Mouse (Mus musculus): ENCODE results near the gene Adprh.
"Not testable (repeated sequence)": the region's sequence is repeated elsewhere in the genome, so short reads cannot be mapped to it uniquely, and the experiment has no call there.

Adprh gene

DNA sequence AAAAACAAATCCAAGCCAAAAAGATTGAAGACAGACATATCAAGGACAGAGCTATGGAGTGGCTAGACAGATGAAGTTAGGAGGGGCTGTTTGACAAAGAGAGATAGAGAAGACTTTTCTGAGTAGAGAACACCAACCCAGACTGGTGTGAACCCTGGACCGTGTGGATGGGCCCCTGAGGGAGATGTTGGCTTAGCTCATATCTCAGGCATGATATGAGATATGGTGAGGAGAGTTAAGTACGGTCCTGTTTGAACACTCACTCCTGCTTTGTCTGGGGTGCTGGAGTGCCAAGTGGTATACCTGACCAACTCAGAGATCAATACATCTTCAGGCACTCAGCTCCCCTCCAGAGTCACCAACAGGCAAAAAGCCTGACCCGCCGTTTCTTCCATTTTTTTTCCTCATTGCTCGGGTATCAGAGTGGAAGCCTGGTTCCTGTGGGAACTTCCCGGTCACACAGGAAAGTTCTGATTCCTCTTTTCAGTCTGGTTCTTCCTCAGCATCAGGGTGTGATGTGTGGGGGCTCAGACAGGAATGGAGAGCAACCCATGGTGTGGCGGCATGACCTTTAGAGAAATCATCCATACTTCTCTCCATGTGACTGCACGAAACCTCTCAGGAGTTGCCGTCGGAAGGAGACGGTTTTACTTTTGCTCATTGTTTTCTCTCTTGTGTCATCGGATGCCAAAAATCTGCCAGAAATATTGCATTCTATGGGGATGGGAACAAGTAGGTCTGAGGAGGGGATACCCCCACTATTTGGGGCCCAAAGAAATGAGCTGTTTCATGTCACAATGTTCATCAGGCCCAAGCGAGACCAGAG lies 14.8 kb upstream of the Adprh start:
- DNase-seq (ENCODE audit: low spot score): no peak

DNA sequence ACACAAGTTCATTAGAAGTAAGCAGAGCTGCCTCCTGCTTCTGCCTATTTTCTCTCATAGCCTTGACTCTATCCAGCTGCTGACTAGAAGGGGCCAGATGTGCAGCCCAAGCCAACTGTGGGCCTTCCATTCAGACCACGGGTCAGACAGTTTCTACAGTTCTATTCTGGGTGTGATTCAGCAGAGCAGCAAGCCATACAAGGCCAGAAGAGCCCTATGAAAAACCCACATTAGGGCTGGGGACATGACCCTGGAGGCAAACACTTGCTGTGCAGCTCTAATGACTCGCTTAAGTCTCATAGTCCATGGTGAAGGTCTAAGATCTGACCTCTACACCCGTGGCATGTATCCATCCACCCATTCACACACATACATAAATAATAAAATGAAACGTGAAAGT lies 13.6 kb upstream of the Adprh start:
- no peak for DNase-seq (ENCODE audit: low spot score)

DNA sequence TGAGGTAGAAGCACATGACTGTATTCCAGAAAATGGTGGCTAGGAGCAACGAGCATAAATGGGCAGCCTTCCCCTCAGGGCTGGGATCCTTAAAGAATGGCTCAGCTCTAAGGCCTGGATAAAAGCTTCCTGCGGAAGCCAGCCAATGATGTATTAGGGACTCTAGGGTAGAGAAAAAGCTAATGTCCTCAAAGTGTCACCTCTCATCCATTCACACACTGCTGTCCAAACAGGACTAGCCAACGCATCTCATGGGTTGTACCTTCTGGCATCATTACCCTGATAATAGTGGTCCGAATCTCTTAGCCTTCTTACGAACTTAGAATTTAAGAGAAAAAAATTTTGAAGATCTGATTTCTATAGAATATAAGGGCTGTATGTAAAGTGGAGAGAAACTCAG lies 10.8 kb upstream of the Adprh start:
- no peak for DNase-seq (ENCODE audit: low spot score)

GRCm38 (mm10) chr16:38462161-38462560 lies 9.7 kb upstream of the Adprh start:
- no peak for DNase-seq (ENCODE audit: low spot score)

GRCm38 (mm10) chr16:38461749-38462148 lies 9.2 kb upstream of the Adprh start:
- no peak for DNase-seq (ENCODE audit: low spot score)

- no peak for DNase-seq (ENCODE audit: low spot score)
These were observed 7.5 kb upstream of the Adprh start for GRCm38 (mm10) chr16:38459990-38460389.

GRCm38 (mm10) chr16:38458600-38459280 lies 6.2 kb upstream of the Adprh start:
- DNase-seq (ENCODE audit: low spot score): no peak

DNA sequence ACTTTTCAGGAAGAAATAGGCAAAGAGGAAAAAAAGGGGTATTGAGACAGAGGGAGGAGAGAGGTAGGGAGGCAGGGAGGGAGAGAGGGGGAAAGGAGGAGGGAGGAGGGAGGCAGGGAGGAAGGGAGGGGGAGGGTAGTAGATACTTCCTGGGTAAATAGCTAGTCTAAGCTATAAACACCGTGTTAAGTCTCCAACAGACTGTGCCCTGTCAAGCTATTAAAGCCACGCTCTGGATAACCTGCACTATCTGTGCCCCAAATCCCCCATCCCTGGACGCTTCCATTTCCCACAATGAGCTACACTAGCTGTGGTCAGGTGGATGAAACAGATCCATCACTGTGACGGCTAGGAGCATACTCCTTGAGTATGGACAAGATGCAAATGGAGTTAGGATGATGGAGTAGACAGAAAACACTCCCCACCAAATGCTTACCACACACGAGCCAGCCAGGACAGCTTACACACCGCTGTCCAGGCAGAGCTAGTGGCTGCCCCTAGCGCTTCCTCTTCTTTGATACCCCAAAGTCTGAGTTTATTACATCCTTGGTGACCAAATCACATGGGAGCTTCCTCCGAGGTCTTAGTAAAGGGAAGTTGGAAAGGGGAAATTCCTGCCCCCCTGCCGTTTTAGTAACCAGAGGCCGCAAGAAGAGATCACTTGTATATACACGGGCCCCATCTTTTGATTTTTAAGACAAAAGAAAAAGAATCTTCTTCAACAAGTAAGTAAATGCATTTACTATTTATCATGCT lies 4.5 kb upstream of the Adprh start:
- no peak for DNase-seq (ENCODE audit: low spot score)

DNA sequence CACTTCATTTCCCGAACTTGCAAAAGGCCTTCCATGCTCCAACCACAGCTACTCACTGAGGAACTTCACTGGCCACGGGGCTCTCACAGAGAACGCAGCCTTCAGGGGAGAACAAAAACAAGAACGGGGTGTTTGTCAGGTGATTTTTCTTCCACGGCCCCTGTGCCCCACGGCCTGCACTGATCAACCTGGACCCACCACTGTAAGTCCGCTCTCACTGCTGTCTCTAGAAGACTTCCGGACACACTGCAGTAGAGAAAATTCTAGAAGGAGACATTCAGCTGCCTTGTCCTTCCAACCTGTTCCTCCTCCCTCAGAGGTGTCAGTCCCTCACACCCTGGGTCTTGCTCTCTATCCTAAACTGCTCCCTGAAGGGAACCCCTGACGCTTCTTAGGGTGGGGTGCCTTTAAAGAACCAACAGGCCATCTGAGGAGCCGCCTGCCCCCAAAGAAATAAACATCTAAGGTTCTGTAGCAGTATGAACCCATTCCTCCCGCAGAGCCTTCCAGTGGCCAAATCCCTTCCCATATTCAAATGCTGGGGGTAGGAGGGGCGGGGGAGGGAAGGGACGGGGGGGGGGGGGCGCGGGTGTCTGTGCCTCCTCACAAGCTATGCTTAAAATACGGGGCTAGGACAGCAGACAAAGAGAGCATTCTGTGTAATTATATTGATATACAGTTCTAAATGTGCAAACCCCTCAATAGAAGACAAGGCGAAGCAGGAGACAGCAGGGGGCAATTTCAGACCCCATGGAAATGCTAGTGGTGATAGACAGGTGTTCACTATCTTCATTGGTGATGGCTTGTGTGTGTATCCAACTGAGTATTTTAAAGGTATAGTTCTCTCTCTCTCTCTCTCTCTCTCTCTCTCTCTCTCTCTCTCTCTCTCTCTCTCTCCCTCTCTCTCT lies 3.3 kb upstream of the Adprh start, which contains the start of gene Cd80:
TSS of gene Cd80 (plus strand) at position 51 of the 908 bp plus-strand sequence.
- DNase-seq (ENCODE audit: low spot score): no peak

- DNase-seq (ENCODE audit: low spot score): no peak
These were observed 2.2 kb upstream of the Adprh start for GRCm38 (mm10) chr16:38454533-38455254.

DNA sequence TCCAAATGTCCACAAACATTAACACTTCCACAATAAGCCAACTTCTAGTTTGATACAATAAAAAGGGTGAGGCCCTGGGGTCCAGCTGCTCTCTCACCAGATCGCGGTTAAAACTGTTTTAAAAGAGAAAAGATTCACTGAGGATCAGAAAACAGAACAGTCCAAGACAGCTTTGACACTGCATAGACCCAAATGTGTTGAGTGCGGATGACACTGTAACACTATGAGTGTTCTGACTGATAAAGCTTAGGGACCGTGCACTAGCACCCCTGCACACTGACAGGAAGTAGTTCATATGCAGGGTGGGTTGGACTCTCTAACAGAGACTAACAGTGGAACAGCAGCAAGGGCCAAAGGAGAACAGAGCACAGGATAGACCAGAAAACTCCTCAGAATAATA lies 1.4 kb upstream of the Adprh start:
- DNase-seq (ENCODE audit: low spot score): no peak

DNA sequence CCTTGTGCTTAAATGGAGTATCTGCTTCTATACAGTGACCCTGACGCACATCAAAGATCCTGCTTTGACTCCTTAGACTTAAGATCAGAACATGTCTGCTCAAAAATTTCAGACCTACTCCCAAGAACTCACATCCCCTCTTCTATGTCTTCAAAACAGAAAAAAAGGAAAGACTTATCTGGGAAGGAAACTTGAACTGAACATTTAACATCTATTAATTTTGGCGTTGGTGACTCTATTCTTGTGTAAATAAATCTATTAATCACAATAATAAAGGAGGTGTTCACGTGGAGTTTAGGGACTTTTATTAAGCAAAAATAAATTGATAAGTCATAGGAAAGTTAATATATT lies 675 bp upstream of the Adprh start:
- no peak for DNase-seq (ENCODE audit: low spot score)

DNA sequence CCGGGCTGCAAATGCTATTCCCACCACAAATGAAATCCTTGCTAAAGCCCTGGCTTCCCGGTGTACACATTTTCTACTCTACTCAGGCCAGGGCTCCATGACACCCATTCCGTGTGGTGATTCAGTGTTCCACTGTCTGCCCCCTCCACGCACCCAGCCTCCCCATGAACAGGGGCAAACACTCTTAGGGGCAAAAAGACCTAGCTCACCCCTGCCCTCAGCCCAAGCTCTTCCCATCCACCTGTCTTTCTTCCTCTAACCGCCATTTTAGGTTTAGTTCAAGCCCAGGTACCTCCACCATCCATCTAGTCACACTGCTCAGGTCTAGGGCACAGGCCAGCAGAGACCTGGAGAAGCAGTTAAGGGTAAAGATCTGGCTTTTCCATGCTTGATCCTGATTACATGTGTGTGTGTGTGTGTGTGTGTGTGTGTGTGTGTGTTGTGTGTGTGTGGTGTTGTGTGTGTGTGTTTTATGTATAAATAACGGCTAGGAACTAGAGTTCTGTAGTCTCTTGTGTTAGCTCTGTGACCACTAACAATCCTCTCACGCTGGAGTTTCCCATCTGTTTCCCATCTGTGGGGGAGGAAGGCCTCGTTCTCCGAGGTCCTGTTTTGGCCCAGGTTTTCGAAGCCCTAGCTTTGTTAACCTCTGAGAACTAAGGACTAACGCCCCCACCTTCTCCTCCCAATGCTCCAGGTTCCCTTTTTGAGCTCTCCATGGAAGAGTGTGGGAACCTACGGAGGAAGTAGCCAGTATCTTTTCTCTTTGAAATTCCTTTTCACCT lies 890 bp downstream of the Adprh start:
- no peak for DNase-seq (ENCODE audit: low spot score)

- DNase-seq (ENCODE audit: low spot score): no peak
These were observed 1.8 kb downstream of the Adprh start for GRCm38 (mm10) chr16:38450707-38451106.

DNA sequence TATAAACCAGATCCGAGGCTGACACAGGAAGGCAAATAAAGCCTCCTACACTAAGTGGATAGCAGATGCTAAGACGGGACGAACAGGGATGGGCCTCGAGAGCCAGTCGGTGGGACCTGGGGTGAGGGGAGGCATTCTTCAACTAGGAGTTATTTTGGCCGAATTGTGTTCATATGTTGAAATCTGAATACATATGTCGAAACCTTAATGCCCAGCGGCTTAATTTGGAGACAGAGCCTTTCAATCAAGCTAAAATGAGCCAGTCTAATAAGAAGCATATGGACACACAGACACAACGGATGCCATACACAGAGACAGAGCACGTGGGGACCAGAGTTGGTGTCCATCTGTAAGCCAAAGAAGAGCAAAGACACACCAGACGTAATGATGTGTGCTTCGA lies 4.0 kb downstream of the Adprh start:
- DNase-seq (ENCODE audit: low spot score): no peak

DNA sequence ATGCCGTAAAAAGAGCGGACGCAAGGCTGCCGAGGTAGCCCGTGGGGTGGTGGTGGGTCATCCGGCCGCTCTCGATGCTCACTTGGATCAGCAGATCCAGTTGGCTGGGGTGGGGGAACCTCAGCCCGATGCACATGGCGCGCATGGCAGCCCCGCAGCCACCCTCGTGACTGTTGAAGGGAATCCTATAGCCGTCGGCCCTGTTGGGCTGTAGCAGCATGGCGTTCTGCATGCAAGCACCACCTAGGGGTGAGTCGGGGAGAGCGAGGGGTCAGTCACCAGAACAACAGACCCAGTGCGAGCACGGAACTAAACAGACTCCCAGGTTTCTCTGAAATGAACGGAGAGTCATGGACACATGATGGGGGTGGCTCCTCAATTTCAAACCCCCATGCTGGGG lies 5.1 kb downstream of the Adprh start:
- DNase-seq (ENCODE audit: low spot score): no peak

DNA sequence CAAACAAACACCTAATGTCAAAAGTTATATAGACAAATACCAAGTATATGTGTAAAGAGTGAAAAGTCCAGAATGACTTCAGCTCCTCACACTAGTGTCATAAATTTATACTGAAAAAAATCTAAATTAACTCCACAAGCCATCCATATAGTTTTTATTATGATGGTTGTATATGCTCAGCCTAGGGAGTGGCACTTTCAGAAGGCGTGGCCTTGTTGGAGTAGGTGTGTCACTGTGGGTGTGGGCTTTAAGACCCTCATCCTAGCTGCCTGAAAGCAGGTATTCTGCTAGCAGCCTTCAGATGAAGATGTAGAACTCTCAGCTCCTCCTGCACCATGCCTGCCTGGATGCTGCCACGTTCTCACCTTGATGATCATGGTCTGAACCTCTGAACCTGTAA lies 6.4 kb downstream of the Adprh start:
- not testable (repeated sequence) for DNase-seq (ENCODE audit: low spot score)

GRCm38 (mm10) chr16:38445576-38445975 lies 6.9 kb downstream of the Adprh start:
- DNase-seq (ENCODE audit: low spot score): no peak

GRCm38 (mm10) chr16:38445046-38445445 lies 7.5 kb downstream of the Adprh start:
- DNase-seq (ENCODE audit: low spot score): no peak

GRCm38 (mm10) chr16:38443721-38444464 lies 8.6 kb downstream of the Adprh start:
- no peak for DNase-seq (ENCODE audit: low spot score)

Measured in spleen, adult 12 weeks (tissue).